In genomic region chr3:88209306-88209705, GRCm38 (mm10) we compare ENCODE assay signal across 13 mouse cellular contexts. TPM values are rescaled to one million over a fixed set of nuclear protein-coding genes. Genes with fewer than 3 reads are reported as not detected.
A peak's percentile ranks its signal among the peaks of the same experiment; 100 is the strongest.
DNase-seq lines count a peak whose midpoint lies in the region; ATAC-seq lines count a peak whose summit lies in the region.
"Had no signal": no experiment of that assay in that cellular context is flagged by ENCODE, and none has a peak within 500 bp of the region (broad histone marks: within the 10 kb centered on the region; RNA-seq: fewer than 3 reads in every experiment).

No protein-coding gene starts in this region.

- DNase-seq in cerebellum, adult 18-20 months: peak; percentile 26 to 37
- DNase-seq in cerebellum, postnatal 10 days: peak; percentile 39 to 44
- DNase-seq in thymus, postnatal 14 days: no peak
- DNase-seq in layer of hippocampus, adult 8-10 months (ENCODE audit: low spot score in 2 of 2): no peak
- DNase-seq: kidney, adult 11 months had no signal

- H3K9ac ChIP-seq in forebrain, embryonic 16.5 days (replicated peaks; ENCODE audit: low read depth, low read length): peak overlapping the region; percentile 100
- peak overlapping the region; percentile 86 for H3K9ac ChIP-seq in midbrain, embryonic 13.5 days (replicated peaks)
- H3K9ac ChIP-seq in kidney, embryonic 14.5 days (ENCODE audit: low read depth, low read length): no peak overlapping the region
- no peak overlapping the region for H3K9ac ChIP-seq in heart, embryonic 11.5 days (ENCODE audit: low read depth, low read length)
- H3K9ac ChIP-seq: embryonic facial prominence, embryonic 13.5 days; heart, embryonic 15.5 days; lung, embryonic 15.5 days had no signal

- H3K36me3 ChIP-seq in forebrain, embryonic 16.5 days (ENCODE audit: control insufficient read depth, insufficient read depth): no peaks in the 10 kb centered on the region
- 0 out of 2 replicates have a peak, but pooled peaks cover 4% of the 10 kb centered on the region for H3K36me3 ChIP-seq in midbrain, embryonic 13.5 days
- no peaks in the 10 kb centered on the region for H3K36me3 ChIP-seq in kidney, embryonic 14.5 days (ENCODE audit: control insufficient read depth, insufficient read depth, low read length)
- no peaks in the 10 kb centered on the region for H3K36me3 ChIP-seq in heart, embryonic 11.5 days (ENCODE audit: control insufficient read depth, insufficient read depth, low read length)
- H3K36me3 ChIP-seq: embryonic facial prominence, embryonic 13.5 days; heart, embryonic 15.5 days; lung, embryonic 15.5 days had no signal

- H3K4me2 ChIP-seq in forebrain, embryonic 16.5 days (ENCODE audit: low read length): peak overlapping the region; percentile 67
- peak overlapping the region; percentile 74 for H3K4me2 ChIP-seq in midbrain, embryonic 13.5 days (replicated peaks)
- H3K4me2 ChIP-seq in kidney, embryonic 14.5 days (replicated peaks; ENCODE audit: low read depth, low read length): no peak overlapping the region
- H3K4me2 ChIP-seq in heart, embryonic 11.5 days: no peak overlapping the region
- H3K4me2 ChIP-seq: embryonic facial prominence, embryonic 13.5 days; heart, embryonic 15.5 days; lung, embryonic 15.5 days had no signal

- H3K9me3 ChIP-seq in forebrain, embryonic 16.5 days (ENCODE audit: control insufficient read depth, low read length): no peaks in the 10 kb centered on the region
- H3K9me3 ChIP-seq in midbrain, embryonic 13.5 days: no peaks in the 10 kb centered on the region
- H3K9me3 ChIP-seq in kidney, embryonic 14.5 days (ENCODE audit: control insufficient read depth, low read length): no peaks in the 10 kb centered on the region
- H3K9me3 ChIP-seq in heart, embryonic 11.5 days (replicated peaks; ENCODE audit: control insufficient read depth, low read length): no peaks in the 10 kb centered on the region
- H3K9me3 ChIP-seq: embryonic facial prominence, embryonic 13.5 days; heart, embryonic 15.5 days; lung, embryonic 15.5 days had no signal

- H3K27ac ChIP-seq in forebrain, embryonic 16.5 days (ENCODE audit: low read length): peak overlapping the region; percentile 100
- H3K27ac ChIP-seq in midbrain, embryonic 13.5 days: peak overlapping the region; percentile 98
- H3K27ac ChIP-seq in kidney, embryonic 14.5 days (ENCODE audit: low read depth, low read length): no peak overlapping the region
- no peak overlapping the region for H3K27ac ChIP-seq in heart, embryonic 11.5 days (ENCODE audit: low read depth, low read length)
- H3K27ac ChIP-seq: embryonic facial prominence, embryonic 13.5 days; heart, embryonic 15.5 days; lung, embryonic 15.5 days had no signal

- ATAC-seq in forebrain, embryonic 16.5 days: no peak
- ATAC-seq in midbrain, embryonic 13.5 days: no peak
- ATAC-seq in kidney, embryonic 14.5 days (ENCODE audit: low FRiP score, low TSS enrichment): no peak
- no peak for ATAC-seq in heart, embryonic 11.5 days (replicated peaks; ENCODE audit: insufficient number of reproducible peaks, low FRiP score, low TSS enrichment)

- WGBS in forebrain, embryonic 16.5 days: 10% methylated on average over 6 of the region's 6 CpGs
- WGBS in midbrain, embryonic 13.5 days: 0% methylated on average over 6 of the region's 6 CpGs
- WGBS in kidney, embryonic 14.5 days: under 1% methylated on average over 6 of the region's 6 CpGs
- WGBS in heart, embryonic 11.5 days (ENCODE audit: insufficient replicate concordance): 1% methylated on average over 6 of the region's 6 CpGs

- no peaks in the 10 kb centered on the region for H3K27me3 ChIP-seq in forebrain, embryonic 16.5 days (replicated peaks; ENCODE audit: control insufficient read depth, insufficient read depth, low read length)
- H3K27me3 ChIP-seq in midbrain, embryonic 13.5 days: peaks cover 82% of the 10 kb centered on the region
- peaks cover 98% of the 10 kb centered on the region for H3K27me3 ChIP-seq in kidney, embryonic 14.5 days (ENCODE audit: control insufficient read depth, insufficient read depth, low read length)
- peaks cover 96% of the 10 kb centered on the region for H3K27me3 ChIP-seq in heart, embryonic 11.5 days (ENCODE audit: control insufficient read depth, insufficient read depth, low read length)

- H3K4me1 ChIP-seq in forebrain, embryonic 16.5 days (replicated peaks; ENCODE audit: control insufficient read depth, insufficient read depth, low read length): peaks cover 49% of the 10 kb centered on the region
- H3K4me1 ChIP-seq in midbrain, embryonic 13.5 days (replicated peaks): peaks cover 88% of the 10 kb centered on the region
- H3K4me1 ChIP-seq in kidney, embryonic 14.5 days (ENCODE audit: control insufficient read depth, insufficient read depth, low read length): no peaks in the 10 kb centered on the region
- H3K4me1 ChIP-seq in heart, embryonic 11.5 days (ENCODE audit: control insufficient read depth, insufficient read depth, low read length): no peaks in the 10 kb centered on the region; the same call in 1 of the 2 replicates
- H3K4me1 ChIP-seq: lung, embryonic 15.5 days had no signal

- H3K4me3 ChIP-seq in forebrain, embryonic 16.5 days (replicated peaks; ENCODE audit: low read length): peak overlapping the region; percentile 74
- H3K4me3 ChIP-seq in midbrain, embryonic 13.5 days (replicated peaks): peak overlapping the region; percentile 55
- no peak overlapping the region for H3K4me3 ChIP-seq in kidney, embryonic 14.5 days (ENCODE audit: low read length)
- H3K4me3 ChIP-seq in heart, embryonic 11.5 days (ENCODE audit: low read depth, low read length): no peak overlapping the region
- H3K4me3 ChIP-seq: embryonic facial prominence, embryonic 13.5 days; heart, embryonic 15.5 days; lung, embryonic 15.5 days had no signal

RNA-seq across cellular contexts. Expression of gene Rhbg, which starts 45.2 kb away (rescaled TPM):
- polyA plus RNA-seq in forebrain, embryonic 16.5 days (2015; fragmentation: Nextera tagmentation; extraction: Ambion mirVana): not detected in 2 replicates
- polyA plus RNA-seq in midbrain, embryonic 13.5 days (2015; fragmentation: Nextera tagmentation; extraction: Ambion mirVana): 0.12 TPM in 1 of 2 replicates, not detected in the other
- 2.2 and 3.7 TPM in 2 replicates for polyA plus RNA-seq in kidney, embryonic 14.5 days (2014; fragmentation: Nextera tagmentation; extraction: Ambion mirVana)
- 0.10 TPM in 1 of 2 replicates, not detected in the other for polyA plus RNA-seq in heart, embryonic 11.5 days (2014; fragmentation: Nextera tagmentation; extraction: Ambion mirVana)
- total RNA-seq in layer of hippocampus, adult 8-10 months (2022): not detected
- total RNA-seq: layer of hippocampus, adult 18-20 months had no signal

Comparison
In these comparisons a context has a peak if more than half of its experiments do, and no peak if none do; other contexts are left out.
1. DNase-seq: peak in cerebellum, adult 18-20 months (2 of 2) and cerebellum, postnatal 10 days (2 of 2); none in thymus, postnatal 14 days (single experiment) and layer of hippocampus, adult 8-10 months (0 of 2).
2. H3K27ac ChIP-seq: peak in forebrain, embryonic 16.5 days (single experiment) and midbrain, embryonic 13.5 days (single experiment); none in kidney, embryonic 14.5 days (single experiment) and heart, embryonic 11.5 days (single experiment).
3. H3K4me2 ChIP-seq: peak in forebrain, embryonic 16.5 days (single experiment) and midbrain, embryonic 13.5 days (single experiment); none in kidney, embryonic 14.5 days (single experiment) and heart, embryonic 11.5 days (single experiment).
4. H3K4me3 ChIP-seq: peak in forebrain, embryonic 16.5 days (single experiment) and midbrain, embryonic 13.5 days (single experiment); none in kidney, embryonic 14.5 days (single experiment) and heart, embryonic 11.5 days (single experiment).
5. H3K9ac ChIP-seq: peak in forebrain, embryonic 16.5 days (single experiment) and midbrain, embryonic 13.5 days (single experiment); none in kidney, embryonic 14.5 days (single experiment) and heart, embryonic 11.5 days (single experiment).